12 mouse cellular contexts compared by ENCODE assay signal in the genomic region with DNA sequence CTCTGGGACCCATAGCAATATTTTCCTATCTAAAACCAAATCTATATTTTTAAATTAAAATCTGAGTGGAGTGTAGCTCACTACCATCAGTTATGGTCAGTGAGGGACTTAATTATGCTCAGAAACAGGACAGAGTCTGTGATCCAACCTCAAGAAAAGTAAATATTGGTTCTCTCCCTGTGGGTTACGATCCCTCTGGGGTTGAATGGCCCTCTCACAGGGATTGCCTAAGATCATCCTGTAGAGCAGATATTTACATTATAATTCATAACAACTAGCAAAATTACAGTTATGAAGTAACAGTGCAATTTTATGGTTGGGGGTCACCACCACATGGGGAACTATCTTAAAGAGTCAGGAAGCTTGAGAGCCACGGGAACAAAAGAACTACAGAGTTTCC.
"Had no signal": no experiment of that assay in that cellular context is flagged by ENCODE, and none has a peak within 500 bp of the region (broad histone marks: within the 10 kb centered on the region; RNA-seq: fewer than 3 reads in every experiment).

No protein-coding gene starts in this region.

- H3K27ac ChIP-seq: layer of hippocampus, adult 2 months; limb, embryonic 12.5 days; midbrain, embryonic 13.5 days had no signal

- DNase-seq: kidney, adult 18-20 months; kidney, postnatal 10 days; kidney, postnatal 4 days; lung, adult 18-20 months; lung, postnatal 14 days; right cerebral cortex, postnatal 14 days; thymus, postnatal 4 days had no signal

- H3K4me2 ChIP-seq: intestine, embryonic 15.5 days; limb, embryonic 12.5 days; midbrain, embryonic 13.5 days; stomach, embryonic 15.5 days had no signal

- H3K9me3 ChIP-seq: intestine, embryonic 15.5 days; limb, embryonic 12.5 days; midbrain, embryonic 13.5 days; stomach, embryonic 15.5 days had no signal

- H3K4me1 ChIP-seq: limb, embryonic 12.5 days had no signal

- ATAC-seq: intestine, embryonic 15.5 days; midbrain, embryonic 13.5 days had no signal

- H3K4me3 ChIP-seq: intestine, embryonic 15.5 days; layer of hippocampus, adult 2 months; limb, embryonic 12.5 days; midbrain, embryonic 13.5 days; stomach, embryonic 15.5 days had no signal

- H3K9ac ChIP-seq: intestine, embryonic 15.5 days; limb, embryonic 12.5 days; midbrain, embryonic 13.5 days; stomach, embryonic 15.5 days had no signal

- H3K27me3 ChIP-seq: intestine, embryonic 15.5 days; limb, embryonic 12.5 days; midbrain, embryonic 13.5 days; stomach, embryonic 15.5 days had no signal

- H3K36me3 ChIP-seq: intestine, embryonic 15.5 days; limb, embryonic 12.5 days; midbrain, embryonic 13.5 days; stomach, embryonic 15.5 days had no signal
